Mouse (Mus musculus): ENCODE measurements around the gene Mtus2. TPM values are rescaled to one million over a fixed set of nuclear protein-coding genes. Genes with fewer than 3 reads are reported as not detected.

The Mtus2 gene
- polyA plus RNA-seq, 1 experiment from 2014 or later = 7.4 TPM

DNA sequence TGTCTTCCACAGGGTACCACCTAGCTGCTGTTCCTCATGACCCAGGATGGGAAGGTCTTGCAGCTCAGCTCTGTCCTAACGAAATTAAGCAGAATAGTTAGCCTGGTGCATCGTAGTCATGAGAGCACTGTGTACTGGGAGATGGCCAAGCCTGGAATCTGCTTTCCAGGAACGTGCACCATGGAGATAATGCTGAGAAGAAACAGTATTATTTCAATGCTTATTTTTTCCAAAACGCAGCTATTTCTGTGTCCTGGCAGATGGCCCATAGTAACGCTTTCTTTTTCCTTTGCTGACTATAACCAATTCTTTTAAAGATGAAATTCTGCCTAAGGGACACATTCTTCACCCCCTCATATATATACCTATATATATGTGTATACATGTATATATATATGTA, 108.1 kb downstream of the Mtus2 start:
- no peak overlapping the region for H3K4me2 ChIP-seq (ENCODE audit: low read depth, low read length)
- H3K27ac ChIP-seq (replicated peaks; ENCODE audit: low read depth, low read length) = no peak overlapping the region
- no peaks in the 10 kb centered on the region for H3K36me3 ChIP-seq (ENCODE audit: control insufficient read depth, insufficient read depth, low read length)
- ATAC-seq (ENCODE audit: low read depth) (no peak), DNase-seq (ENCODE audit: low spot score) (no peak)
- H3K9me3 ChIP-seq (ENCODE audit: control insufficient read depth, low read length) = no peaks in the 10 kb centered on the region
- no peak overlapping the region for H3K9ac ChIP-seq (ENCODE audit: low read depth, low read length)
- WGBS = 65% methylated on average over 5 of the region's 5 CpGs
- H3K27me3 ChIP-seq (replicated peaks; ENCODE audit: control insufficient read depth, insufficient read depth, low read length) = no peaks in the 10 kb centered on the region
- H3K4me1 ChIP-seq (ENCODE audit: control insufficient read depth, insufficient read depth, low read length) = no peaks in the 10 kb centered on the region
- H3K4me3 ChIP-seq (ENCODE audit: low read depth, low read length) = no peak overlapping the region

DNA sequence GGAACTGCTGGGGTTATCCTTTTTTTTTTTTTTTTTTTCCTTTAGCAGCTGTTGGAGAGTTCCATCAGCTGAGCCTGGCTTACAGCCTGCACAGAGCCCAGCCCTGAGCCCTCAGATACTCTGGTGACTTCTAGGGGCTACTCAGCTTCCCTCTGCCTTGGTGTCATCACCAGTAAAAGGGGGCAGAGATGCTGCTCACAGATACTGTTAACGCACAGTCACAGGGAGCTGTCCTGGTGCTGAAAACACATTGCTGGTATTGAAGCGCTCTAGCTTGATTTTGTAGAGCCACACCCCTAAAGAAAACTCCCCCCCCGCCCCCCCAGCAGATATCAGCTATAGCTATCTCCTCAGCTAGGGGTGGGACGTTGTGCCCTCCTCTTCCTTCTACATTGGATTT, 112.8 kb downstream of the Mtus2 start:
- Histone ChIP-seq H3K4me1 (ENCODE audit: control insufficient read depth, insufficient read depth, low read length) (no peaks in the 10 kb centered on the region), H3K9me3 (ENCODE audit: control insufficient read depth, low read length) (no peaks in the 10 kb centered on the region), H3K27me3 (replicated peaks; ENCODE audit: control insufficient read depth, insufficient read depth, low read length) (no peaks in the 10 kb centered on the region), H3K9ac (ENCODE audit: low read depth, low read length) (no peak overlapping the region), H3K36me3 (ENCODE audit: control insufficient read depth, insufficient read depth, low read length) (no peaks in the 10 kb centered on the region), H3K4me2 (ENCODE audit: low read depth, low read length) (no peak overlapping the region), H3K27ac (replicated peaks; ENCODE audit: low read depth, low read length) (no peak overlapping the region), H3K4me3 (ENCODE audit: low read depth, low read length) (no peak overlapping the region)
- DNase-seq (ENCODE audit: low spot score) (peak; percentile 87), ATAC-seq (ENCODE audit: low read depth) (no peak)
- WGBS = 13% methylated on average over 4 of the region's 4 CpGs

DNA sequence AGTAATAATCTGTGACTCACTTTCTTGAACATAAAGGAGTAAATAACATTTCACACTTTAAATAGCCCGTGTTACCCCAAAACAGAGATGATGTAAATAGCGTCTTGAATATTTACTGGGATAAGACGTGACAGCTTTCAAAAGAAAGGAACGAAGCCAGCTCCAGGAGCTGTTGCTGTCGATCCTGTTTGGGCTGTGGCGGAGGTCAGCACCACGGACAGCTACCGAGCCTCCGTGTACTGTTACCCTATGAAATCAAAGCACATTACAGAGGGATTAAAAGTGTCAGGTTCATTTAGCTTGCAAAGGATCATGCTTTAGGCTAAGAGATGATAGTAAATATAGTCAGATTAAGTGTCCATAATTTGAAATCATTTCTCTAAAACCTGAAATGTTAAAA, 114.7 kb downstream of the Mtus2 start:
- WGBS = 7% methylated on average over 9 of the region's 9 CpGs
- Histone ChIP-seq H3K9ac (ENCODE audit: low read depth, low read length) (no peak overlapping the region), H3K27me3 (replicated peaks; ENCODE audit: control insufficient read depth, insufficient read depth, low read length) (no peaks in the 10 kb centered on the region), H3K4me2 (ENCODE audit: low read depth, low read length) (no peak overlapping the region), H3K27ac (replicated peaks; ENCODE audit: low read depth, low read length) (no peak overlapping the region), H3K9me3 (ENCODE audit: control insufficient read depth, low read length) (no peaks in the 10 kb centered on the region), H3K4me1 (ENCODE audit: control insufficient read depth, insufficient read depth, low read length) (no peaks in the 10 kb centered on the region), H3K36me3 (ENCODE audit: control insufficient read depth, insufficient read depth, low read length) (no peaks in the 10 kb centered on the region), H3K4me3 (ENCODE audit: low read depth, low read length) (no peak overlapping the region)
- DNase-seq (ENCODE audit: low spot score) = peak; percentile 78
- ATAC-seq (ENCODE audit: low read depth) = no peak

DNA sequence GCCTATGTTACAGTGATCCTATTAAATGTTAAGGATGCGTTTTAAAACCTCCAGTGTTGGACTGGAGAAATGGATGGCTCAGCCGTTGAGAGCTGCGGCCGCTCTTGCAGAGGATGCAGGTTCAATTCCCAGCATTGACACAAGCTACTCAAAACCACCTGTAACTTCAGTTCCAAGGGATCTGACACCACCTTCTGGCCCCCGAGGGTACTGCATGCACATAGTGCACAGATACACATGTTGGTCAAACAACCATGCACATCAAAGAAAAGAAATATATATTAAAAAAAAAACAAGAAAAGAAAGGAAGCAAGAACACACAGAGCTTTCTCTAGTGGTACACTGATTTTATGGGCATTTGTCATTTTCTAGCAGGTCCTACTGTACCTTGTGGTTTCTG, 116.3 kb downstream of the Mtus2 start:
- DNase-seq (ENCODE audit: low spot score) (no peak), ATAC-seq (ENCODE audit: low read depth) (no peak)
- Histone ChIP-seq H3K4me3 (ENCODE audit: low read depth, low read length) (no peak overlapping the region), H3K4me2 (ENCODE audit: low read depth, low read length) (no peak overlapping the region), H3K27me3 (replicated peaks; ENCODE audit: control insufficient read depth, insufficient read depth, low read length) (no peaks in the 10 kb centered on the region), H3K27ac (replicated peaks; ENCODE audit: low read depth, low read length) (no peak overlapping the region), H3K4me1 (ENCODE audit: control insufficient read depth, insufficient read depth, low read length) (no peaks in the 10 kb centered on the region), H3K9ac (ENCODE audit: low read depth, low read length) (no peak overlapping the region), H3K36me3 (ENCODE audit: control insufficient read depth, insufficient read depth, low read length) (no peaks in the 10 kb centered on the region), H3K9me3 (ENCODE audit: control insufficient read depth, low read length) (no peaks in the 10 kb centered on the region)
- 93% methylated on average over 5 of the region's 5 CpGs for WGBS

DNA sequence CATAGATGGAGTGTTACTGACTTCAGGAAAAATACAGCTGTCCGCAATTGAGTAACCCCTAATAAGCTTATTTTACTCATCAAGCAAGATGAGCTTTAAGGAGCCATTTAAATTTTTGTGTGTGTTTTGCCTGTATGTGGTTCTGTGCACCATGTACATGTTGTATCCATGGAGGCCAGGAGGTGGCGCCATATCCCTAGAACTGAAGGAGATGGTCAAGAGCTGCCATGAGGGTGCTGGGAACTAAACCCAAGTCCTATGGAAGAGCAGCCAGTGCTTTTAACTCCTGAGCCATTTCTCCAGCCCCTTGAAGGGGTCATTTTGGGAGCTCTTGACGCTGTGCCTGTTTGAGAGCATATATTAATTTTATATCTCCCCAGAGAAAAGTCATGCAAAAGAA, 122.6 kb downstream of the Mtus2 start:
- no peaks in the 10 kb centered on the region for H3K36me3 ChIP-seq (ENCODE audit: control insufficient read depth, insufficient read depth, low read length)
- no peak overlapping the region for H3K4me3 ChIP-seq (ENCODE audit: low read depth, low read length)
- H3K9me3 ChIP-seq (ENCODE audit: control insufficient read depth, low read length) = peaks cover 5% of the 10 kb centered on the region
- DNase-seq (ENCODE audit: low spot score) (no peak), ATAC-seq (ENCODE audit: low read depth) (no peak)
- H3K4me2 ChIP-seq (ENCODE audit: low read depth, low read length) = no peak overlapping the region
- WGBS = 82% methylated on average over 3 of the region's 3 CpGs
- no peaks in the 10 kb centered on the region for H3K27me3 ChIP-seq (replicated peaks; ENCODE audit: control insufficient read depth, insufficient read depth, low read length)
- H3K4me1 ChIP-seq (ENCODE audit: control insufficient read depth, insufficient read depth, low read length) = no peaks in the 10 kb centered on the region
- no peak overlapping the region for H3K27ac ChIP-seq (replicated peaks; ENCODE audit: low read depth, low read length)
- no peak overlapping the region for H3K9ac ChIP-seq (ENCODE audit: low read depth, low read length)

DNA sequence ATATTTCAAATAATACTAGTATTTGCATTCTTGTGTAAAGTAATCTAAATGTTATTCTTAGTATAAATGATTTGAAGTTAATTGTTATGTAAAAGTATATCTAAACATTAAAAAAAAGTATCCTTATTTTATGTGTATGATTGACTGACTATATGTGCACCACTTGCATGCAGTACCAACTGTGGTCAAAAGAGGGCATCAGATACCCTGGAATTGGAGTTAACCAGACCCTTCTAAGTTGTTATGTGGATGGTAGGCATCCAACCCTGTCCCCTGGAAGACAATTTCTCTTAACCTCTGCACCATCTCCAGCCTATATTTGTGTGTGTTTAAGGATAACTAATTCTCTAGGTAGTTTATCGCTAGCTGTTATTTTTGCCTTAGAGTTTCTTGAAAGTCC, 126.4 kb downstream of the Mtus2 start:
- WGBS = 97% methylated on average over 1 of the region's 1 CpGs
- no peaks in the 10 kb centered on the region for H3K36me3 ChIP-seq (ENCODE audit: control insufficient read depth, insufficient read depth, low read length)
- no peaks in the 10 kb centered on the region for H3K4me1 ChIP-seq (ENCODE audit: control insufficient read depth, insufficient read depth, low read length)
- H3K4me2 ChIP-seq (ENCODE audit: low read depth, low read length) = no peak overlapping the region
- no peak overlapping the region for H3K27ac ChIP-seq (replicated peaks; ENCODE audit: low read depth, low read length)
- no peak for DNase-seq (ENCODE audit: low spot score)
- no peak overlapping the region for H3K9ac ChIP-seq (ENCODE audit: low read depth, low read length)
- H3K4me3 ChIP-seq (ENCODE audit: low read depth, low read length) = no peak overlapping the region
- no peaks in the 10 kb centered on the region for H3K27me3 ChIP-seq (replicated peaks; ENCODE audit: control insufficient read depth, insufficient read depth, low read length)
- peaks cover 5% of the 10 kb centered on the region for H3K9me3 ChIP-seq (ENCODE audit: control insufficient read depth, low read length)
- ATAC-seq (ENCODE audit: low read depth) = no peak

DNA sequence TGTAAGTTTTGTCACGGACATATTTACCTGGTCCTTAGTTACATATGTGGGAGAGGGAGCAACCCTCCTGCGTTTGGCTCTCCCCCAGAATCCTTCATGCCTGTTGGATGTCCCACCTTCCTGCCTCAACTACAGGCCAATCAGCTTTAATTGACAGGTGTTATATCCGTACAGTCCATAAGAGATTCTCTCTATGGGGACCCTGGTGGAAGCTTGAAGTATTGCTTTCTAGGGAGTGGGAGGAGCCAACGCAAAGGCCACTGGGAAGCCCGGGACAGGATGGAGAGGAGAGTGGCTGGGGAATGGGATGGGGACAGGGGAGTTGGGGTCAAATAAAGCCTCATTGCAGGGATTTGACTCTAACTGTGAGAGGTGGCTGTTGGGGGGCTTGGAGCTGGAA, 127.6 kb downstream of the Mtus2 start:
- H3K4me2 ChIP-seq (ENCODE audit: low read depth, low read length) = no peak overlapping the region
- 79% methylated on average over 5 of the region's 5 CpGs for whole genome bisulfite sequencing
- ATAC-seq (ENCODE audit: low read depth) = no peak

DNA sequence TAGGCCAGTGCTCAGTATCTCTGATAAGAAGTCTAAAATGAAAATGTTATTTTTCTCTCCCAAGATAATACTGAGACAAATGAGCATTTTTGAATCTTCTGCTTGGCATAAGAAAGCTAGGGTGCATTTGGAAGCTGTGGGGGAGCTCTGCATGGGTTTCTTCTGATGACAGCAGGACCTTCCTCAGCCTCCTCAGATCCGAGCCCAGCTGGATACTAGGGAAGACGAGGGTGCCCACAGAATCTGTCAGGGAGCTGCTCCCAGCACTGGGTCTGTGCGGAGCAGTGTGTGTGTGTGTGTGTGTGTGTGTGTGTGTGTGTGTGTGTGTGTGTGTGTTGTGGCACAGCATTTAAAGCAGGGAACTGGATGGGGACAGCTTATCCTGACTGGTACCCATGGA, 130.7 kb downstream of the Mtus2 start:
- no peak overlapping the region for H3K4me2 ChIP-seq (ENCODE audit: low read depth, low read length)
- 61% methylated on average over 3 of the region's 3 CpGs for WGBS
- no peak overlapping the region for H3K9ac ChIP-seq (ENCODE audit: low read depth, low read length)
- DNase-seq (ENCODE audit: low spot score) (no peak), ATAC-seq (ENCODE audit: low read depth) (no peak)
- H3K36me3 ChIP-seq (ENCODE audit: control insufficient read depth, insufficient read depth, low read length) = no peaks in the 10 kb centered on the region
- no peak overlapping the region for H3K27ac ChIP-seq (replicated peaks; ENCODE audit: low read depth, low read length)
- H3K4me3 ChIP-seq (ENCODE audit: low read depth, low read length) = no peak overlapping the region
- 0 out of 2 replicates have a peak, but pooled peaks cover under 1% of the 10 kb centered on the region for H3K9me3 ChIP-seq (ENCODE audit: control insufficient read depth, low read length)
- H3K27me3 ChIP-seq (replicated peaks; ENCODE audit: control insufficient read depth, insufficient read depth, low read length) = no peaks in the 10 kb centered on the region
- no peaks in the 10 kb centered on the region for H3K4me1 ChIP-seq (ENCODE audit: control insufficient read depth, insufficient read depth, low read length)

More for the DNA sequence above, 127.6 kb downstream of the Mtus2 start:
- H3K9ac ChIP-seq (ENCODE audit: low read depth, low read length) = no peak overlapping the region
- no peaks in the 10 kb centered on the region for H3K4me1 ChIP-seq (ENCODE audit: control insufficient read depth, insufficient read depth, low read length)
- H3K9me3 ChIP-seq (ENCODE audit: control insufficient read depth, low read length) = peaks cover 5% of the 10 kb centered on the region
- no peak overlapping the region for H3K4me3 ChIP-seq (ENCODE audit: low read depth, low read length)
- no peaks in the 10 kb centered on the region for H3K36me3 ChIP-seq (ENCODE audit: control insufficient read depth, insufficient read depth, low read length)
- no peak for DNase-seq (ENCODE audit: low spot score)
- H3K27ac ChIP-seq (replicated peaks; ENCODE audit: low read depth, low read length) = no peak overlapping the region
- no peaks in the 10 kb centered on the region for H3K27me3 ChIP-seq (replicated peaks; ENCODE audit: control insufficient read depth, insufficient read depth, low read length)

DNA sequence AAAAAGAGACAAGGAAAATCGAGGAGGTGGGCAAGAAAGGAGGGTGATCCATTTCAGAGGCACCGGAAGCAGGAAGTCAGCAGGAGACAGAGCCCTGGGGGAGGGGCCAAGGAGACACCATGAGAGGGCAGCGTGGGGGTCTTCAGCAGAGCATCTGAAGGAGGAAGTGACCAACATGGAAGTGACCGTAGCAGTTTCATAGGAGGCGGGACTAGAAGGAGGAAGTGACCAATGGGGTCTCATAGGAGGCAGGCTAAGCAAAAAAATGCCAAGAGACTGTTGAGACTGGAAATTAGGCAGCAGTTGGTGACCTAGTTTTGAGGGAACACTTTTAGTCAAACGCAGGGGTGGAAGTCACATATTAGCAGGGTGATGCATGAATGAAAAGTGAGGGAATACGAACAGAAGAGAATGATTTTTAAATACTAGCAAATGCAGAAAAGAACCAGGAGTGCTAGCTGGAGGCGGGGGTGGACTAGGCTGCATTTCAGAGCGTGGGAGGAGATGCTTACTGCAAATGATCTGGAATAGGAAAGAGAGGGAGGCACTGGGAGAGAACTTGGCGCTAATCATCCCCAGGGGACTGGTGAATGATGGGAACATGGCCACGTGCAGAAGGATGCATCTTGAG, 133.2 kb downstream of the Mtus2 start:
- Histone ChIP-seq H3K36me3 (ENCODE audit: control insufficient read depth, insufficient read depth, low read length) (no peaks in the 10 kb centered on the region), H3K9ac (ENCODE audit: low read depth, low read length) (no peak overlapping the region), H3K4me2 (ENCODE audit: low read depth, low read length) (no peak overlapping the region), H3K27me3 (replicated peaks; ENCODE audit: control insufficient read depth, insufficient read depth, low read length) (no peaks in the 10 kb centered on the region), H3K9me3 (ENCODE audit: control insufficient read depth, low read length) (no peaks in the 10 kb centered on the region), H3K4me1 (ENCODE audit: control insufficient read depth, insufficient read depth, low read length) (no peaks in the 10 kb centered on the region), H3K4me3 (ENCODE audit: low read depth, low read length) (no peak overlapping the region), H3K27ac (replicated peaks; ENCODE audit: low read depth, low read length) (no peak overlapping the region)
- ATAC-seq (ENCODE audit: low read depth) (no peak), DNase-seq (ENCODE audit: low spot score) (no peak)
- 76% methylated on average over 11 of the region's 11 CpGs for WGBS
